Mouse (Mus musculus): ENCODE data around the gene Fam126a. TPM values are rescaled to one million over a fixed set of nuclear protein-coding genes. Genes with fewer than 3 reads are reported as not detected.

The Fam126a gene
- polyA plus RNA-seq, 1 experiment, result 9.5 TPM

GRCm38 (mm10) chr5:24045998-24046631 lies 15.6 kb upstream of the Fam126a start:
- Histone ChIP-seq H3K9ac (ENCODE audit: low read depth, poor library complexity, severe bottlenecking) (no peak overlapping the region), H3K4me1 (ENCODE audit: control insufficient read depth, insufficient read depth, low read length) (no peaks in the 10 kb centered on the region), H3K4me3 (ENCODE audit: low read depth, low read length) (no peak overlapping the region), H3K36me3 (ENCODE audit: control insufficient read depth, insufficient read depth, low read length, poor library complexity, severe bottlenecking) (no peaks in the 10 kb centered on the region), H3K27me3 (ENCODE audit: control insufficient read depth, insufficient read depth, low read length, poor library complexity, severe bottlenecking) (no peaks in the 10 kb centered on the region), H3K9me3 (replicated peaks; ENCODE audit: control insufficient read depth, insufficient read depth, low read length, poor library complexity, severe bottlenecking) (no peaks in the 10 kb centered on the region), H3K27ac (ENCODE audit: insufficient read depth, low read length) (no peak overlapping the region)
- TF ChIP-seq EP300 (IDR thresholded peaks at IDR 0.05; ENCODE audit: insufficient read depth, low read depth, low read length) (no peak), POLR2A (IDR thresholded peaks at IDR 0.05; ENCODE audit: insufficient read depth, low read length) (no peak), CTCF (IDR thresholded peaks at IDR 0.05; ENCODE audit: low read depth, low read length) (no peak)

GRCm38 (mm10) chr5:24044387-24044786 lies 13.9 kb upstream of the Fam126a start:
- Histone ChIP-seq H3K4me3 (ENCODE audit: low read depth, low read length) (no peak overlapping the region), H3K36me3 (ENCODE audit: control insufficient read depth, insufficient read depth, low read length, poor library complexity, severe bottlenecking) (no peaks in the 10 kb centered on the region), H3K27me3 (ENCODE audit: control insufficient read depth, insufficient read depth, low read length, poor library complexity, severe bottlenecking) (no peaks in the 10 kb centered on the region), H3K9me3 (replicated peaks; ENCODE audit: control insufficient read depth, insufficient read depth, low read length, poor library complexity, severe bottlenecking) (no peaks in the 10 kb centered on the region), H3K4me1 (ENCODE audit: control insufficient read depth, insufficient read depth, low read length) (no peaks in the 10 kb centered on the region), H3K9ac (ENCODE audit: low read depth, poor library complexity, severe bottlenecking) (no peak overlapping the region), H3K27ac (ENCODE audit: insufficient read depth, low read length) (no peak overlapping the region)
- TF ChIP-seq POLR2A (IDR thresholded peaks at IDR 0.05; ENCODE audit: insufficient read depth, low read length) (no peak), EP300 (IDR thresholded peaks at IDR 0.05; ENCODE audit: insufficient read depth, low read depth, low read length) (no peak), CTCF (IDR thresholded peaks at IDR 0.05; ENCODE audit: low read depth, low read length) (no peak)

GRCm38 (mm10) chr5:24043367-24043766 lies 12.9 kb upstream of the Fam126a start:
- Histone ChIP-seq H3K4me3 (ENCODE audit: low read depth, low read length) (no peak overlapping the region), H3K27ac (ENCODE audit: insufficient read depth, low read length) (no peak overlapping the region), H3K4me1 (ENCODE audit: control insufficient read depth, insufficient read depth, low read length) (no peaks in the 10 kb centered on the region), H3K9me3 (replicated peaks; ENCODE audit: control insufficient read depth, insufficient read depth, low read length, poor library complexity, severe bottlenecking) (no peaks in the 10 kb centered on the region), H3K27me3 (ENCODE audit: control insufficient read depth, insufficient read depth, low read length, poor library complexity, severe bottlenecking) (no peaks in the 10 kb centered on the region), H3K9ac (ENCODE audit: low read depth, poor library complexity, severe bottlenecking) (no peak overlapping the region), H3K36me3 (ENCODE audit: control insufficient read depth, insufficient read depth, low read length, poor library complexity, severe bottlenecking) (no peaks in the 10 kb centered on the region)
- TF ChIP-seq EP300 (IDR thresholded peaks at IDR 0.05; ENCODE audit: insufficient read depth, low read depth, low read length) (no peak), POLR2A (IDR thresholded peaks at IDR 0.05; ENCODE audit: insufficient read depth, low read length) (no peak), CTCF (IDR thresholded peaks at IDR 0.05; ENCODE audit: low read depth, low read length) (no peak)

GRCm38 (mm10) chr5:24041341-24041852 lies 10.9 kb upstream of the Fam126a start:
- Histone ChIP-seq H3K9me3 (replicated peaks; ENCODE audit: control insufficient read depth, insufficient read depth, low read length, poor library complexity, severe bottlenecking) (no peaks in the 10 kb centered on the region), H3K27me3 (ENCODE audit: control insufficient read depth, insufficient read depth, low read length, poor library complexity, severe bottlenecking) (no peaks in the 10 kb centered on the region), H3K4me1 (ENCODE audit: control insufficient read depth, insufficient read depth, low read length) (no peaks in the 10 kb centered on the region), H3K36me3 (ENCODE audit: control insufficient read depth, insufficient read depth, low read length, poor library complexity, severe bottlenecking) (no peaks in the 10 kb centered on the region), H3K27ac (ENCODE audit: insufficient read depth, low read length) (no peak overlapping the region), H3K9ac (ENCODE audit: low read depth, poor library complexity, severe bottlenecking) (no peak overlapping the region), H3K4me3 (ENCODE audit: low read depth, low read length) (no peak overlapping the region)
- TF ChIP-seq EP300 (IDR thresholded peaks at IDR 0.05; ENCODE audit: insufficient read depth, low read depth, low read length), result no peak
- TF ChIP-seq POLR2A (IDR thresholded peaks at IDR 0.05; ENCODE audit: insufficient read depth, low read length), result no peak
- TF ChIP-seq CTCF (IDR thresholded peaks at IDR 0.05; ENCODE audit: low read depth, low read length), result no peak

GRCm38 (mm10) chr5:24040601-24041000 lies 10.1 kb upstream of the Fam126a start:
- H3K9me3 ChIP-seq (replicated peaks; ENCODE audit: control insufficient read depth, insufficient read depth, low read length, poor library complexity, severe bottlenecking), result no peaks in the 10 kb centered on the region
- H3K27ac ChIP-seq (ENCODE audit: insufficient read depth, low read length), result no peak overlapping the region
- H3K4me1 ChIP-seq (ENCODE audit: control insufficient read depth, insufficient read depth, low read length), result no peaks in the 10 kb centered on the region
- no peak overlapping the region for H3K4me3 ChIP-seq (ENCODE audit: low read depth, low read length)
- TF ChIP-seq CTCF (IDR thresholded peaks at IDR 0.05; ENCODE audit: low read depth, low read length) (no peak), EP300 (IDR thresholded peaks at IDR 0.05; ENCODE audit: insufficient read depth, low read depth, low read length) (no peak), POLR2A (IDR thresholded peaks at IDR 0.05; ENCODE audit: insufficient read depth, low read length) (no peak)
- H3K9ac ChIP-seq (ENCODE audit: low read depth, poor library complexity, severe bottlenecking), result no peak overlapping the region
- H3K36me3 ChIP-seq (ENCODE audit: control insufficient read depth, insufficient read depth, low read length, poor library complexity, severe bottlenecking), result no peaks in the 10 kb centered on the region
- no peaks in the 10 kb centered on the region for H3K27me3 ChIP-seq (ENCODE audit: control insufficient read depth, insufficient read depth, low read length, poor library complexity, severe bottlenecking)

- H3K27ac ChIP-seq (ENCODE audit: insufficient read depth, low read length), result no peak overlapping the region
- H3K9ac ChIP-seq (ENCODE audit: low read depth, poor library complexity, severe bottlenecking), result no peak overlapping the region
- H3K4me3 ChIP-seq (ENCODE audit: low read depth, low read length), result no peak overlapping the region
- H3K9me3 ChIP-seq (replicated peaks; ENCODE audit: control insufficient read depth, insufficient read depth, low read length, poor library complexity, severe bottlenecking), result no peaks in the 10 kb centered on the region
- TF ChIP-seq POLR2A (IDR thresholded peaks at IDR 0.05; ENCODE audit: insufficient read depth, low read length) (no peak), CTCF (IDR thresholded peaks at IDR 0.05; ENCODE audit: low read depth, low read length) (no peak), EP300 (IDR thresholded peaks at IDR 0.05; ENCODE audit: insufficient read depth, low read depth, low read length) (no peak)
- H3K4me1 ChIP-seq (ENCODE audit: control insufficient read depth, insufficient read depth, low read length), result no peaks in the 10 kb centered on the region
- no peaks in the 10 kb centered on the region for H3K36me3 ChIP-seq (ENCODE audit: control insufficient read depth, insufficient read depth, low read length, poor library complexity, severe bottlenecking)
- no peaks in the 10 kb centered on the region for H3K27me3 ChIP-seq (ENCODE audit: control insufficient read depth, insufficient read depth, low read length, poor library complexity, severe bottlenecking)
Measured at GRCm38 (mm10) chr5:24039423-24039822, 8.9 kb upstream of the Fam126a start.
